Mouse (Mus musculus) heart, embryonic 15.5 days (tissue): ENCODE data around the gene Fut8. TPM values are rescaled to one million over a fixed set of nuclear protein-coding genes. Genes with fewer than 3 reads are reported as not detected.

Experiments
- ATAC-seq: fragments of 200-750 bp; cut with Nextera tagmentation; replicated peaks from 2 replicates; pipeline ENCODE4 v1.8.0; 2017; ENCODE audit warnings: low read depth, moderate TSS enrichment; ENCODE audit not compliant: insufficient number of reproducible peaks, insufficient read depth, low FRiP score
- H3K27ac ChIP-seq: fragments of 300-500 bp; sonication (generic); 2 replicates; pipeline ENCODE4 v1.5.1; 2015; ENCODE audit warnings: mild to moderate bottlenecking, inconsistent platforms
- H3K27me3 ChIP-seq: fragments of 300-500 bp; sonication (generic); 2 replicates; pipeline ENCODE4 v1.6.1; 2015; ENCODE audit warnings: inconsistent platforms
- H3K36me3 ChIP-seq: fragments of 300-500 bp; sonication (generic); 2 replicates; pipeline ENCODE4 v1.6.1; 2015; ENCODE audit warnings: mild to moderate bottlenecking, inconsistent platforms
- H3K4me1 ChIP-seq: fragments of 300-500 bp; sonication (generic); replicated peaks from 2 replicates; pipeline ENCODE4 v1.6.1; 2015; ENCODE audit warnings: inconsistent platforms
- H3K4me2 ChIP-seq: fragments of 300-500 bp; sonication (generic); 2 replicates; pipeline ENCODE4 v1.6.1; 2015; ENCODE audit warnings: inconsistent platforms, mild to moderate bottlenecking, moderate library complexity
- H3K4me3 ChIP-seq: fragments of 300-500 bp; sonication (generic); 2 replicates; pipeline ENCODE4 v1.5.1; 2015; ENCODE audit warnings: mild to moderate bottlenecking, inconsistent platforms
- H3K9ac ChIP-seq: fragments of 300-500 bp; sonication (generic); 2 replicates; pipeline ENCODE4 v1.6.1; 2015; ENCODE audit warnings: mild to moderate bottlenecking, inconsistent platforms
- H3K9me3 ChIP-seq: fragments of 300-500 bp; sonication (generic); replicated peaks from 2 replicates; pipeline ENCODE4 v1.6.1; 2016; ENCODE audit warnings: inconsistent platforms
- WGBS: fragments of 180-500 bp; shearing (Covaris S2); methylation state at CpG from one replicate; pipeline ENCODE4 v1.1.7; 2015; ENCODE audit warnings: mixed read lengths; 5-methylcytosine and 5-hydroxymethylcytosine counted together
- polyA plus RNA-seq: library from polyadenylated mRNA; unstranded; fragments of >200 nt; fragmentation: Nextera tagmentation; extraction: Ambion mirVana; gene quantifications from 2 replicates; pipeline ENCODE4 v1.2.1, GENCODE M21; 2015

Fut8 gene
- polyA plus RNA-seq, 1 experiment from 2014 or later = 14.3 TPM

DNA sequence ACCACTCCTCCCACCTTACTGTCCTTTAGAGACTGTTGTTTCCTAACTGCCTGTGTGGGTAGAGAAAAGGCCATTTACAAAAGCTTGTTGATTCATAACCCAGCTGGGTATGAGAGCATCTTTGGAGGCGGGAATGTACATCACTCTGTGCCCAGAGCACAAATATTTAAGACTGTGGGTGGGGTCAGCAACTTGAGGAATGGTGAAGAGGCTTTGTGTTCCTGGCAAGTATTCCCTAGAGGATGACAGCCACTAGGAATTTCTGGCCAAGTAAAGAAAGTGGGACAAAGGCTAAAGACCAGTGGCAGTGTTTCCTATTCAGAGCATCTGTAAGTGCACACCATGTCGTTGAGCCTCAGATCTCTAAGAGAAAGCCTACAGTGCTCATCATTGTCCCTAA, 242.0 kb downstream of the Fut8 start:
- Histone ChIP-seq H3K27ac (no peak overlapping the region), H3K9ac (no peak overlapping the region), H3K4me1 (peaks cover 11% of the 10 kb centered on the region), H3K4me2 (no peak overlapping the region), H3K27me3 (peaks cover 36% of the 10 kb centered on the region), H3K9me3 (no peaks in the 10 kb centered on the region), H3K4me3 (no peak overlapping the region), H3K36me3 (no peaks in the 10 kb centered on the region; the same call in 1 of the 2 replicates)
- no peak for ATAC-seq
- WGBS = 84% methylated on average over 2 of the region's 2 CpGs

DNA sequence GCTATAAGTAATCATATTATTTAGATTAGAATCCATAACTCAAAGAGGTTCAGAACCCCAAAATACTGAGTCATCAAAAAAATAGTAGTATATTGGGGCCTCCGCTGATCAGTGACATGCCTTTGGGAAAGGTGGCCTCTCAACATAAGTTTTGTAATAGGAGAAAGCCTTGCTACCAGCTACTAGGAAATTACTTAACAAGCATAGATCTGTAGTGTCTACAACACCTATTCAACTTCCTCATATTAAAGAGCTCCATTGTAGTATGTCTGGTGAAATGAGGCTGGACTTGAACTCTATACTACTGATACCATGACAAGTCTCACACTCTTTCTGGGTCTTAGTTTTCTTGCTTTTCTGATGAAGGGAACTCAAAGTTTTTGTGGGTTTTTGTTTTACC, 243.2 kb downstream of the Fut8 start:
- Histone ChIP-seq H3K9me3 (no peaks in the 10 kb centered on the region), H3K9ac (no peak overlapping the region), H3K4me2 (no peak overlapping the region), H3K4me1 (peaks cover 11% of the 10 kb centered on the region), H3K4me3 (no peak overlapping the region), H3K27me3 (peaks cover 47% of the 10 kb centered on the region), H3K36me3 (no peaks in the 10 kb centered on the region), H3K27ac (no peak overlapping the region)
- 95% methylated on average over 1 of the region's 1 CpGs for WGBS
- no peak for ATAC-seq

DNA sequence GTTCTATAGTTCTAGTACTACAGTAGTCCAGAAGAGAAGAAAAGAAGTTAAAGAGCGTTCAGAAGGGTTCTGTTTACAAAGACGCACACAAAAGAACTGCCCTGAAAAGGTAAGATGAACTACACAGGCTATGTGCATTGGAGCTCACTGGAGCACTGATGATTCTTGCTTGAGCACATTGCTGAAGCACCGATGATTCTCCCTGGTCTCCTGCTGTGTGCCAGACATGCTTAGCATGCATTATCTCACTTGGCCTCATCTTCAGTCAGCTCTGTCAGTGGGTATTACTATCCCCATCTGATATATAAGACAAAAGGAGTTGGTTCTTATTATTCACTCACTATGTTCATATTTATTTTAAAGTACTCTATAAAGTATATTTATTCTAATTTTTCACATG, 243.9 kb downstream of the Fut8 start:
- Histone ChIP-seq H3K4me1 (peaks cover 11% of the 10 kb centered on the region), H3K36me3 (no peaks in the 10 kb centered on the region), H3K9ac (no peak overlapping the region), H3K9me3 (no peaks in the 10 kb centered on the region), H3K27ac (no peak overlapping the region), H3K4me2 (no peak overlapping the region), H3K4me3 (no peak overlapping the region), H3K27me3 (peaks cover 53% of the 10 kb centered on the region)
- 89% methylated on average over 3 of the region's 3 CpGs for WGBS
- ATAC-seq = no peak

DNA sequence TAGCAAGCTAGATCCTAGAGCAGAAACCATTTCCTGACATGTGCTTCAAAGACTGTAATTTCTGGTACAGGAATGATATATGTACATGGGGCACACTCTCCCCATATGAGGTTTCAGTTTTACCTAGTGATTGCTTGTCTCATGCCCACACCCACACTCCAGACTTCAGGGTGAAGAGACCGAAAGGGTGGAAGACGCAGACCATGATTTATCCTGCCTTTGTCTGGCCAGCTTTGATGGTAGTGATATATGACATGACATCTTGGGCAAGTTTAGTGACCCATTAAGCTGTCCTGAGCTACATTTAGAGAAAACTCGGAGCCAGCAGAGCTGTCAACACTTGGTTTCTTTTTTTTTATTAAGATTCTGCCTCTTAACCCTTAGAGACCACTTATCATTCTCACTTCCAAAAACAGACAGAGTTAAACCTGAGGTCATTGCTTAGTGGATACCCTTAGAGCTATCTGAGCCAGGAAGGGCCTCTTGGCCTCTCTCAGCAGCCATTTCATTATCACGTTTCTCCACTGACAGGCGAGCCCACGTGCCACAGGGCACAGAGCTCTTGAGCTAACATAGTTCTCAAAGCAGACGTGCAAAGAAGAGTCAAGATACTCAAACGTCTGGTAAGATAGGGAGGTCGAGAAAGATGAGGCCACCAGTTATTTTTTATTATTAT, 245.4 kb downstream of the Fut8 start:
- H3K9me3 ChIP-seq = no peaks in the 10 kb centered on the region
- 13% methylated on average over 9 of the region's 9 CpGs for WGBS
- H3K36me3 ChIP-seq = no peaks in the 10 kb centered on the region
- no peak overlapping the region for H3K27ac ChIP-seq
- peak overlapping the region; percentile 29 for H3K4me2 ChIP-seq
- H3K4me1 ChIP-seq = peaks cover 11% of the 10 kb centered on the region
- H3K27me3 ChIP-seq = peaks cover 63% of the 10 kb centered on the region
- no peak overlapping the region for H3K4me3 ChIP-seq
- H3K9ac ChIP-seq = no peak overlapping the region
- peak; percentile 76 for ATAC-seq

DNA sequence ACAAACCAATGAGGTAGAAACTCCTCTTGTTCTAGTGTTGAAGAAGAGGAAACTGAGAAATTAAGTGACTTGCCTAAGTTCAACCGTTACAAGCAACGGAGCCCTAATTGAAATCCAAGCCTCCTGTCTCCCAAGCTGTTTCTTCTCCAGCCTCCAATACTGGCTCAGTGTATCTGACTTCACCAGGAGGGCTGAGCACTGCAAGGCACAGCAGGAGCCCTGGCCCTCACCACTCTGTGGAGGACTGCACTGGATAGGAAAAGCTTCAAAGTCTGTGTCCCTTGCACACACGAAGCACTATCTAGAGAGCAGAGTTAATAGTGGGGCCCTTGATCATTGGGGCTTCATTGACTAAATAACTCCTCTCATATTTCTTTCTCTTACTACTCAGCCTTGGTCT, 246.8 kb downstream of the Fut8 start:
- Histone ChIP-seq H3K9ac (no peak overlapping the region), H3K4me2 (no peak overlapping the region), H3K27ac (no peak overlapping the region), H3K4me3 (no peak overlapping the region), H3K36me3 (no peaks in the 10 kb centered on the region), H3K4me1 (peaks cover 11% of the 10 kb centered on the region), H3K9me3 (no peaks in the 10 kb centered on the region), H3K27me3 (peaks cover 61% of the 10 kb centered on the region)
- WGBS = 74% methylated on average over 3 of the region's 3 CpGs
- ATAC-seq = no peak

DNA sequence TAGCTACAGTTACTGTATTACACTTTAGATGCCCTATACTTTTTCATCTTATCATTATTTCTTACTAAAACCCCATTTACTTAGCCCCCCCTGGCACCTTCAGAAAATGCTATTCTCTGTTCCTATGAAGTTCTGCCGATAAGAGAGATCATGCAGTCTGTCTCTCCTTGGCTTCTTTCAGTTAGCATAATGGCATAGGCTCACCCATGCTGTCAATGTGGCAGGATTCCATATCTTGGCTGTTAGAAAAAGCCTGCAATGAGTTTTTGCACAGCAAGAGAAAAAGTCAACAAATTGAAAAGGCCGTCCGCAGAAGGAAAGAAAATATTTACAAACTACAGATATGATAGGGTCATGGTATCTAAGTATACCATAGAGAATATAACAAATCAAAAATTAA, 253.6 kb downstream of the Fut8 start:
- no peak overlapping the region for H3K27ac ChIP-seq
- H3K4me1 ChIP-seq = no peaks in the 10 kb centered on the region
- H3K27me3 ChIP-seq = peaks cover 37% of the 10 kb centered on the region
- no peak overlapping the region for H3K4me2 ChIP-seq
- no peaks in the 10 kb centered on the region for H3K36me3 ChIP-seq
- no peak for ATAC-seq
- H3K4me3 ChIP-seq = no peak overlapping the region
- no peaks in the 10 kb centered on the region for H3K9me3 ChIP-seq
- H3K9ac ChIP-seq = no peak overlapping the region
- 79% methylated on average over 3 of the region's 3 CpGs for WGBS

DNA sequence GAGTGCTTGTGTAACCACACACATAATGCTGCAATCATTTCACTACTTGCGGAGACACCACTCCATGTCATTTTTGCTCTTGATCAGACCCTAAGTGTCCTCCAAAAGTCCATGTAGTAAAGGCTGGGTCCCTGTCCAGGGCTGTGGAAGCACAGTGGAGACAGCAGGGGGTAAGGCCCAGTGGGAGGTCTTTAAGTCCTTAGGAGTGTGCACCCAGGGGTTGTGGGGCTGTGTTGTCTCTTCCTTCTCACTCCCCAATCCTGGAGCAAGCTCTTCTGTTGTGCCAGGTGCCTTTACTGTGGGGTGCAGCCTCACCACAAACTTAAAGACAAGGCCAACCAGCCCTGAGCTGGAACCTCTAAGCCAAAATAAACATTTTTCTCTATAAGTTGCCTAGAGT, 257.9 kb downstream of the Fut8 start:
- Histone ChIP-seq H3K9me3 (no peaks in the 10 kb centered on the region), H3K4me1 (no peaks in the 10 kb centered on the region), H3K9ac (no peak overlapping the region), H3K4me3 (no peak overlapping the region), H3K4me2 (no peak overlapping the region), H3K27me3 (peaks cover 7% of the 10 kb centered on the region), H3K36me3 (no peaks in the 10 kb centered on the region), H3K27ac (no peak overlapping the region)
- no peak for ATAC-seq
- WGBS = 92% methylated on average over 1 of the region's 1 CpGs

DNA sequence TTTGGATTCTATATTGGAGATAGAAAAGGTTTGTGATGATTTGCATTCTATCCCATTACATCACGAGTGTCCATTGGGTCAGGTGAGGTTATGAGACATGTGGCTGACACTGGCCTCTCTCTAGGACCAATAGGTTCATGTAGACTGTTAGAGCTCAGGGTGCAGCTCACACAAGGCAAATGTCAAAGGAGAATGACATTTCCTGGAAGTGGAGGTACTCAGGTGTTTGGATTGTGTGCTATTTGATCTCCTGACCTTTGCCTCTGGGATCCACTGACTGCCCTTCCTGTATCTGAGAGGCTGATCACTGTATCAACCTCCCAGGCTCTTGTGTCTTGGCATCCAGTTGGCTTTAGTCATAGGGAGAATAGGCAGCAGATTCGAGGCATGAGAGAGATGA, 260.2 kb downstream of the Fut8 start:
- Histone ChIP-seq H3K9ac (no peak overlapping the region), H3K4me3 (no peak overlapping the region), H3K27me3 (peaks cover 7% of the 10 kb centered on the region), H3K36me3 (no peaks in the 10 kb centered on the region), H3K4me2 (no peak overlapping the region), H3K9me3 (no peaks in the 10 kb centered on the region), H3K4me1 (peaks cover 8% of the 10 kb centered on the region; the same call in 1 of the 2 replicates), H3K27ac (no peak overlapping the region)
- no peak for ATAC-seq
- 58% methylated on average over 2 of the region's 2 CpGs for WGBS

DNA sequence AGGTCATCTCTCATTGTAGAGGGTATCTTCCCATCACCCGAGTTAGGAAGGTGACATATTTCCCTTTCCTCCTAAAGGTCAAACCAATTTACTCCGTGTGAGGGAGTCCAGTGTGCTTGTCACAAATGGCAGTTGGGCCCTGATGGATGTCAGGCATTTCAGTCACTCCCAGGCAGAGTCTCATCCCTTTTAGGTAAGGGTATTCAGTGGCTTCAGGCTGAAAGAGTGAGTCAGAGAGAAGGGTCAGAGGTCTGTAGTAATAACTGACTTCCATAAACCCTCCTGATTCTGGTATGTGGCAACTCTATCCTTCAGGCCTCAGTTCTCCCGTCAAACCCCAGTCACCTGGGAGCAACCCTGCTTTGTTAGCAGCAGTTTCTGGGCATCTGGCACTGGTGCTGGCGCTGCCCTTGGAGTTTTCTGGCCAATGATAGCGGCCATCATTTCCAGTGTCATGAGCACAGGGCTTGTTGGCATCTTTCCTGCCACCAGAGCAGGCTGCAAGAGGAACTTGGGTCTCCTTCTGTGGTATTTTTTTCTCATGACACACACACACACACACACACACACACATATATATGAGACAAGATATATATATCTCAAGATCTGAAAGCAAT, 262.6 kb downstream of the Fut8 start:
- Histone ChIP-seq H3K27ac (no peak overlapping the region), H3K27me3 (peaks cover 11% of the 10 kb centered on the region), H3K36me3 (no peaks in the 10 kb centered on the region), H3K4me1 (peaks cover 8% of the 10 kb centered on the region; the same call in 1 of the 2 replicates), H3K9ac (no peak overlapping the region), H3K9me3 (no peaks in the 10 kb centered on the region), H3K4me3 (no peak overlapping the region), H3K4me2 (no peak overlapping the region)
- ATAC-seq = no peak
- 72% methylated on average over 5 of the region's 5 CpGs for WGBS

DNA sequence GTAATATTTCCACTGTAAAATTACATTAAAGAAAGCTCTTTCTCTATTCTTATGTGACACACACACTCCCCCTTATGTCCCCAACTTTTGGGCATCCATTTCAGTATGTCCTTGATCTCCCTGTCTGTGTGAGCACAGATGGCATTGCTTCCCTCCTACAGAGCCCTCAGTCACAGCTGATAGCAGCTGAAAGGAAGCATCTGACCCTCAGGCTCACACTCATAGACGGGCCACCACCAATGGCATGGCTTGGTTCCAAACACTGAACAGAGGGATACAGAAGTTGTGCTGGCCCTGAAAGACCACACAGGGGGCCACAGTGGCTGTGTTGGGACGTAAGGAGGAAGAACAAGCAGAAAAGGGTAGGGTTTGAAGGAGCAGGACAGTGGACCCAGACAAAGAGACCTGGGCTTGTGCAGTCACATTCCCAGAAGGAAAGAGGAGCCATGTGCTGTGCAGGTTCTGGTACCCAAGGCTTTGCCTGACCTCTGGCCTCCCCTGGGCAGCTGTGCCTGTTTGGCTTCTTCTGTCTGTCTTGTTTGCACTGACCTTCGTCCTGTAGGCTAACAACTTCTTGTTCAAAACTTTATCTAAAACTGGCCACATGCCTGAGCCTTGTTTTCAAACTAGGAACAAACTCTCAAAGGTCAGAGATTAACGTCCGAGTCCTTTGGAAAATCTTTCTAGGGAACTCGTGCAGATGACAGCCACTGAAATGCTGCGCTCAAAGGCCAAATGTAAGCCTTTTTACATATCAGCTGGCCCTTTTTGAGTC, 263.7 kb downstream of the Fut8 start:
- Histone ChIP-seq H3K4me1 (peaks cover 8% of the 10 kb centered on the region; the same call in 1 of the 2 replicates), H3K36me3 (no peaks in the 10 kb centered on the region), H3K9ac (no peak overlapping the region), H3K9me3 (no peaks in the 10 kb centered on the region), H3K27me3 (peaks cover 14% of the 10 kb centered on the region), H3K4me3 (no peak overlapping the region), H3K27ac (no peak overlapping the region), H3K4me2 (no peak overlapping the region)
- whole genome bisulfite sequencing = 35% methylated on average over 7 of the region's 7 CpGs
- peak; percentile 43; the same call in 1 of the 2 replicates for ATAC-seq

DNA sequence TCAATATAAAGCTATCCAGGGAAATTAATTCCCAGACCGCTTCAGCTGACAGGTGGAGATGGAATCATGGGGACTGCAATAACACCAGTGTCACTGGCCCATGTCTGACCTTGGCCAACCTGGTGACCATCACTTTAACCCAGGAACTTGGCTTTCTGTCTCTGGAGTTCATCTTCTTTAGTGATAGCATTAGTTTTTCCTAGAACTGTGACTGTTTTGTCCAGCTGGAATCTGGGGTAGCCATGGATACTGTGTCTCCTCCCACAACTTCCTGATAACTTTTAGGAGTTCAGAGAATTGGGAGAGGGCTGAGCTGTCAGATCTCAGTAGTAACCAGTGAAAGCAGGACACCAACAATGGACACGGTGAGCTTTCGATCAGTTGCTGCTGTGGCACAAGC, 264.3 kb downstream of the Fut8 start:
- no peak overlapping the region for H3K4me3 ChIP-seq
- H3K9me3 ChIP-seq = no peaks in the 10 kb centered on the region
- 67% methylated on average over 3 of the region's 3 CpGs for WGBS
- no peak for ATAC-seq
- peaks cover 14% of the 10 kb centered on the region for H3K27me3 ChIP-seq
- H3K9ac ChIP-seq = no peak overlapping the region
- no peak overlapping the region for H3K27ac ChIP-seq
- no peaks in the 10 kb centered on the region for H3K36me3 ChIP-seq
- H3K4me2 ChIP-seq = no peak overlapping the region
- H3K4me1 ChIP-seq = peaks cover 8% of the 10 kb centered on the region; the same call in 1 of the 2 replicates
